Mouse (Mus musculus) thymus, adult 2 months (tissue): ENCODE measurements around the gene Atg9b.

ENCODE experiments used
- CTCF ChIP-seq: fragments of 200-500 bp; IDR thresholded peaks from 2 replicates; pipeline ENCODE4 v1.5.1; 2012; ENCODE audit warnings: mild to moderate bottlenecking, control low read depth, low read length, moderate library complexity, borderline replicate concordance; ENCODE audit not compliant: control insufficient read depth, poor library complexity, insufficient read depth; ENCODE audit errors: extremely low read depth
- POLR2A ChIP-seq: fragments of 200-500 bp; IDR thresholded peaks from 2 replicates; pipeline ENCODE4 v1.6.1; 2012; ENCODE audit warnings: mild to moderate bottlenecking, low read length, control low read depth, moderate library complexity; ENCODE audit not compliant: control insufficient read depth, poor library complexity, insufficient read depth; ENCODE audit errors: extremely low read depth

GRCm38 (mm10) chr5:24389658-24390020, 2.3 kb downstream of the Atg9b start:
- TF ChIP-seq CTCF (no peak), POLR2A (no peak)
